Mouse (Mus musculus): ENCODE results near the gene Ybx2. TPM values are rescaled to one million over a fixed set of nuclear protein-coding genes. Genes with fewer than 3 reads are reported as not detected.

Gene Ybx2
- 1 to 10 TPM; 5.1 to 6.4 TPM for total RNA-seq (2021)
- long read RNA-seq, experiment 1, partial matches to known transcripts: 1 of 3 reads
- long read RNA-seq, experiment 1, other reads (novel, unspliced or antisense): 2 of 3 reads
- long read RNA-seq, experiment 2, partial matches to known transcripts: 2 of 6 reads
- long read RNA-seq, experiment 2, other reads (novel, unspliced or antisense): 2 of 6 reads

- DNase-seq (ENCODE audit: low spot score in 2 of 2): peak; percentile 53 to 76
These were observed at the start of gene Ybx2 for GRCm38 (mm10) chr11:69935137-69935879. TSS of gene Ybx2 (plus strand) at chr11:69935796.

- DNase-seq (ENCODE audit: low spot score in 2 of 2): no peak
These were observed 48.5 kb upstream of the Ybx2 start for GRCm38 (mm10) chr11:69886907-69887635.

GRCm38 (mm10) chr11:69891482-69891881, 44.1 kb upstream of the Ybx2 start:
- DNase-seq (ENCODE audit: low spot score in 2 of 2): no peak

- no peak for DNase-seq (ENCODE audit: low spot score in 2 of 2)
These were observed 40.9 kb upstream of the Ybx2 start for GRCm38 (mm10) chr11:69894671-69895070.

GRCm38 (mm10) chr11:69895291-69895690, 40.3 kb upstream of the Ybx2 start, which contains the start of gene Acap1:
TSS of gene Acap1 (minus strand) at chr11:69895539.
- DNase-seq (ENCODE audit: low spot score in 2 of 2): no peak

GRCm38 (mm10) chr11:69899870-69900269, 35.7 kb upstream of the Ybx2 start:
- no peak for DNase-seq (ENCODE audit: low spot score in 2 of 2)

- peak; percentile 68 to 86 for DNase-seq (ENCODE audit: low spot score in 2 of 2)
These were observed 34.9 kb upstream of the Ybx2 start, which contains the start of the genes 2810408A11Rik and Neurl4 for GRCm38 (mm10) chr11:69900471-69901405. TSS of gene 2810408A11Rik (minus strand) at chr11:69900987. TSS of gene Neurl4 (plus strand) at chr11:69901072.

GRCm38 (mm10) chr11:69901406-69901846, 34.2 kb upstream of the Ybx2 start:
- peak; percentile 82 to 92 for DNase-seq (ENCODE audit: low spot score in 2 of 2)

- DNase-seq (ENCODE audit: low spot score in 2 of 2): peak in 1 of 2 experiments; percentile 42
These were observed 33.6 kb upstream of the Ybx2 start for GRCm38 (mm10) chr11:69901993-69902392.

GRCm38 (mm10) chr11:69902972-69903371, 32.6 kb upstream of the Ybx2 start:
- no peak for DNase-seq (ENCODE audit: low spot score in 2 of 2)

GRCm38 (mm10) chr11:69904311-69904710, 31.3 kb upstream of the Ybx2 start:
- no peak for DNase-seq (ENCODE audit: low spot score in 2 of 2)

GRCm38 (mm10) chr11:69908645-69909044, 27.0 kb upstream of the Ybx2 start:
- DNase-seq (ENCODE audit: low spot score in 2 of 2): no peak

- DNase-seq (ENCODE audit: low spot score in 2 of 2): no peak
These were observed 26.4 kb upstream of the Ybx2 start for GRCm38 (mm10) chr11:69909174-69909573.

- no peak for DNase-seq (ENCODE audit: low spot score in 2 of 2)
These were observed 25.4 kb upstream of the Ybx2 start for GRCm38 (mm10) chr11:69910177-69910576.

GRCm38 (mm10) chr11:69910781-69911560, 24.6 kb upstream of the Ybx2 start:
- no peak for DNase-seq (ENCODE audit: low spot score in 2 of 2)

- no peak for DNase-seq (ENCODE audit: low spot score in 2 of 2)
These were observed 23.9 kb upstream of the Ybx2 start for GRCm38 (mm10) chr11:69911701-69912100.

- no peak for DNase-seq (ENCODE audit: low spot score in 2 of 2)
These were observed 22.7 kb upstream of the Ybx2 start for GRCm38 (mm10) chr11:69912716-69913530.

GRCm38 (mm10) chr11:69913554-69914371, 21.8 kb upstream of the Ybx2 start, which contains the start of gene Gps2:
TSS of gene Gps2 (plus strand) at chr11:69913888.
- peak; percentile 76 to 92 for DNase-seq (ENCODE audit: low spot score in 2 of 2)
